Mouse (Mus musculus): ENCODE data around the gene Pstpip1.

The Pstpip1 gene

GRCm38 (mm10) chr9:56100041-56100522 lies 10.3 kb downstream of the Pstpip1 start:
- in situ Hi-C loops (cut with MboI; ENCODE audit: low pct_unique_long_range_greater_than_20kb in 1 of 2, low sequenced_read_pairs in 2 of 2, unreplicated experiment in 1 of 2): no loop called here

- in situ Hi-C loops (cut with MboI; ENCODE audit: low pct_unique_long_range_greater_than_20kb in 1 of 2, low sequenced_read_pairs in 2 of 2, unreplicated experiment in 1 of 2): no loop called here
Observed at GRCm38 (mm10) chr9:56101022-56101421, 11.3 kb downstream of the Pstpip1 start.

GRCm38 (mm10) chr9:56104921-56105320 lies 15.2 kb downstream of the Pstpip1 start:
- in situ Hi-C loops (cut with MboI; ENCODE audit: low pct_unique_long_range_greater_than_20kb in 1 of 2, low sequenced_read_pairs in 2 of 2, unreplicated experiment in 1 of 2): no loop called here

- in situ Hi-C loops (cut with MboI; ENCODE audit: low pct_unique_long_range_greater_than_20kb in 1 of 2, low sequenced_read_pairs in 2 of 2, unreplicated experiment in 1 of 2): no loop called here
Observed at GRCm38 (mm10) chr9:56106274-56107072, 16.7 kb downstream of the Pstpip1 start.

GRCm38 (mm10) chr9:56107527-56107926 lies 17.8 kb downstream of the Pstpip1 start:
- in situ Hi-C loops (cut with MboI; ENCODE audit: low pct_unique_long_range_greater_than_20kb in 1 of 2, low sequenced_read_pairs in 2 of 2, unreplicated experiment in 1 of 2): no loop called here

GRCm38 (mm10) chr9:56108174-56108573 lies 18.4 kb downstream of the Pstpip1 start:
- in situ Hi-C loops (cut with MboI; ENCODE audit: low pct_unique_long_range_greater_than_20kb in 1 of 2, low sequenced_read_pairs in 2 of 2, unreplicated experiment in 1 of 2): no loop called here

GRCm38 (mm10) chr9:56118091-56118490 lies 28.3 kb downstream of the Pstpip1 start:
- in situ Hi-C loops (cut with MboI; ENCODE audit: low pct_unique_long_range_greater_than_20kb in 1 of 2, low sequenced_read_pairs in 2 of 2, unreplicated experiment in 1 of 2): no loop called here

- in situ Hi-C loops (cut with MboI; ENCODE audit: low pct_unique_long_range_greater_than_20kb in 1 of 2, low sequenced_read_pairs in 2 of 2, unreplicated experiment in 1 of 2): no loop called here
Observed at GRCm38 (mm10) chr9:56118582-56118981, 28.8 kb downstream of the Pstpip1 start.

GRCm38 (mm10) chr9:56119651-56120050 lies 29.9 kb downstream of the Pstpip1 start:
- in situ Hi-C loops (cut with MboI; ENCODE audit: low pct_unique_long_range_greater_than_20kb in 1 of 2, low sequenced_read_pairs in 2 of 2, unreplicated experiment in 1 of 2): no loop called here

- in situ Hi-C loops (cut with MboI; ENCODE audit: low pct_unique_long_range_greater_than_20kb in 1 of 2, low sequenced_read_pairs in 2 of 2, unreplicated experiment in 1 of 2): no loop called here
Observed at GRCm38 (mm10) chr9:56121097-56121496, 31.3 kb downstream of the Pstpip1 start.

GRCm38 (mm10) chr9:56122973-56123372 lies 33.2 kb downstream of the Pstpip1 start:
- in situ Hi-C loops (cut with MboI; ENCODE audit: low pct_unique_long_range_greater_than_20kb in 1 of 2, low sequenced_read_pairs in 2 of 2, unreplicated experiment in 1 of 2): no loop called here

- in situ Hi-C loops (cut with MboI; ENCODE audit: low pct_unique_long_range_greater_than_20kb in 1 of 2, low sequenced_read_pairs in 2 of 2, unreplicated experiment in 1 of 2): no loop called here
Observed at GRCm38 (mm10) chr9:56123613-56124012, 33.9 kb downstream of the Pstpip1 start.

- in situ Hi-C loops (cut with MboI; ENCODE audit: low pct_unique_long_range_greater_than_20kb in 1 of 2, low sequenced_read_pairs in 2 of 2, unreplicated experiment in 1 of 2): no loop called here
Observed at GRCm38 (mm10) chr9:56124561-56124960, 34.8 kb downstream of the Pstpip1 start.

GRCm38 (mm10) chr9:56126453-56127173 lies 36.9 kb downstream of the Pstpip1 start:
- in situ Hi-C loops (cut with MboI; ENCODE audit: low pct_unique_long_range_greater_than_20kb in 1 of 2, low sequenced_read_pairs in 2 of 2, unreplicated experiment in 1 of 2): no loop called here

GRCm38 (mm10) chr9:56128331-56128730 lies 38.6 kb downstream of the Pstpip1 start:
- in situ Hi-C loops (cut with MboI; ENCODE audit: low pct_unique_long_range_greater_than_20kb in 1 of 2, low sequenced_read_pairs in 2 of 2, unreplicated experiment in 1 of 2): no loop called here

- in situ Hi-C loops (cut with MboI; ENCODE audit: low pct_unique_long_range_greater_than_20kb in 1 of 2, low sequenced_read_pairs in 2 of 2, unreplicated experiment in 1 of 2): no loop called here
Observed at GRCm38 (mm10) chr9:56129951-56130350, 40.2 kb downstream of the Pstpip1 start.

GRCm38 (mm10) chr9:56130536-56130935 lies 40.8 kb downstream of the Pstpip1 start:
- in situ Hi-C loops (cut with MboI; ENCODE audit: low pct_unique_long_range_greater_than_20kb in 1 of 2, low sequenced_read_pairs in 2 of 2, unreplicated experiment in 1 of 2): no loop called here

- in situ Hi-C loops (cut with MboI; ENCODE audit: low pct_unique_long_range_greater_than_20kb in 1 of 2, low sequenced_read_pairs in 2 of 2, unreplicated experiment in 1 of 2): no loop called here
Observed at GRCm38 (mm10) chr9:56131813-56132525, 42.2 kb downstream of the Pstpip1 start.

GRCm38 (mm10) chr9:56133970-56134369 lies 44.2 kb downstream of the Pstpip1 start:
- in situ Hi-C loops (cut with MboI; ENCODE audit: low pct_unique_long_range_greater_than_20kb in 1 of 2, low sequenced_read_pairs in 2 of 2, unreplicated experiment in 1 of 2): no loop called here

All from mouse embryonic stem cell (cell line).